ENCODE assay signal across 28 mouse cellular contexts in the genomic region with DNA sequence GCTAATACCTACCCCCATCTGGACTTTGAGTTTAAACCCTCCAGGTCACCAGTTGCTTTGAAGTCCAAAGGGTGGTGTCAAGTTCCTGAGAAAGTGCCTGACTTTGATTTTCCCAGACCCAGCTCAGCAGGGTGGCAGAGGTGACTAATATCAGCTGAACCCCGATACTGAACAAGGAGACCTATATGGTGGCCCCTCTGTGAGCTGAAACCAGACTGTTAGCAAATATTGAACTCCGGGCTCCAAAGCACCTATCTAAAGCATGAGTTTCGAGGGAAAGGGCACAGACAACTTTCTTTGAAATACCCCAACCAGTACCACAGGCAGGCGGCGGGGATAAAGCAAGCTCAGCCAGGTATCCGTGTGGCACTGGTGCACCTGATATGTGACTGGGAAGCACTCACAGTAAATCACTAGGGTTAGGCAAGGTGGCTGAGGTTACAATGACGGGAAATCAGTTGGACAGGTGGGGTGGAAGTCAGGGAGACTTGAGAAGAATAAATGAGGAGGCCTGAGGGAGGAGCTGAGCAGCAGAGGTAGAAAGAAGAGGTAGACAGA. TPM values are rescaled to one million over a fixed set of nuclear protein-coding genes. Genes with fewer than 3 reads are reported as not detected.
"Had no signal": no experiment of that assay in that cellular context is flagged by ENCODE, and none has a peak within 500 bp of the region (broad histone marks: within the 10 kb centered on the region; RNA-seq: fewer than 3 reads in every experiment).

No protein-coding gene starts in this region.

- DNase-seq: gastrocnemius, adult 2 months; gastrocnemius, postnatal 10 days; gastrocnemius, postnatal 25 days; heart, adult 2 months; heart, postnatal 10 days; heart, postnatal 4 days; kidney, adult 18-20 months; kidney, adult 8-10 months; kidney, postnatal 10 days; kidney, postnatal 4 days had no signal

- H3K27ac ChIP-seq: gastrocnemius, adult 2 months; heart, adult 2 months; hindbrain, embryonic 10.5 days; hindbrain, embryonic 12.5 days; hindbrain, embryonic 14.5 days; intestine, embryonic 15.5 days; layer of hippocampus, adult 2 months; left cerebral cortex, adult 2 months; limb, embryonic 10.5 days; limb, embryonic 12.5 days had no signal

- H3K36me3 ChIP-seq: hindbrain, embryonic 10.5 days; hindbrain, embryonic 12.5 days; intestine, embryonic 15.5 days; limb, embryonic 10.5 days; limb, embryonic 12.5 days had no signal

- H3K4me1 ChIP-seq: hindbrain, embryonic 10.5 days; hindbrain, embryonic 12.5 days; intestine, embryonic 15.5 days; limb, embryonic 12.5 days had no signal

- H3K27me3 ChIP-seq: hindbrain, embryonic 12.5 days; intestine, embryonic 15.5 days; limb, embryonic 12.5 days had no signal

- H3K9me3 ChIP-seq: hindbrain, embryonic 10.5 days; hindbrain, embryonic 12.5 days; intestine, embryonic 15.5 days; limb, embryonic 10.5 days; limb, embryonic 12.5 days had no signal

- H3K4me3 ChIP-seq: gastrocnemius, adult 2 months; heart, adult 2 months; hindbrain, embryonic 10.5 days; hindbrain, embryonic 12.5 days; intestine, embryonic 15.5 days; layer of hippocampus, adult 2 months; left cerebral cortex, adult 2 months; limb, embryonic 10.5 days; limb, embryonic 12.5 days had no signal

- H3K4me2 ChIP-seq: heart, embryonic 11.5 days; hindbrain, embryonic 12.5 days; hindbrain, embryonic 14.5 days; intestine, embryonic 15.5 days; limb, embryonic 12.5 days had no signal

- H3K9ac ChIP-seq: hindbrain, embryonic 12.5 days; hindbrain, embryonic 14.5 days; intestine, embryonic 15.5 days; limb, embryonic 12.5 days had no signal

- ATAC-seq: hindbrain, embryonic 16.5 days; inflammation-experienced regulatory T-cells, adult 6 months; intestine, embryonic 15.5 days; intestine, postnatal 0 days had no signal

RNA-seq across cellular contexts. Expression of gene Bpifb1, which starts 0.7 kb away (rescaled TPM):
- polyA plus RNA-seq: hindbrain, embryonic 10.5 days; hindbrain, embryonic 12.5 days; inflammation-experienced regulatory T-cells, adult 6 months; kidney, embryonic 14.5 days; kidney, embryonic 16.5 days; limb, embryonic 10.5 days; limb, embryonic 12.5 days had no signal

RNA-seq across cellular contexts. Expression of gene Bpifa5, which starts 27.5 kb away (rescaled TPM):
- polyA plus RNA-seq: frontal cortex, adult 2 months; heart, adult 2 months; heart, embryonic 11.5 days; heart, embryonic 14.5 days; heart, embryonic 16.5 days; hindbrain, embryonic 10.5 days; hindbrain, embryonic 12.5 days; hindbrain, embryonic 14.5 days; hindbrain, embryonic 16.5 days; inflammation-experienced regulatory T-cells, adult 6 months; intestine, embryonic 15.5 days; intestine, postnatal 0 days; kidney, embryonic 14.5 days; kidney, embryonic 16.5 days; limb, embryonic 10.5 days; limb, embryonic 12.5 days; limb, embryonic 14.5 days had no signal

RNA-seq across cellular contexts. Expression of gene Bpifb5, which starts 33.6 kb away (rescaled TPM):
- polyA plus RNA-seq: inflammation-experienced regulatory T-cells, adult 6 months; limb, embryonic 12.5 days had no signal

RNA-seq across cellular contexts. Expression of gene Bpifa1, which starts 47.3 kb away (rescaled TPM):
- polyA plus RNA-seq: frontal cortex, adult 2 months; heart, embryonic 11.5 days; heart, embryonic 14.5 days; hindbrain, embryonic 12.5 days; hindbrain, embryonic 14.5 days; hindbrain, embryonic 16.5 days; inflammation-experienced regulatory T-cells, adult 6 months; intestine, embryonic 15.5 days; intestine, postnatal 0 days; kidney, embryonic 14.5 days; limb, embryonic 10.5 days; limb, embryonic 12.5 days had no signal

RNA-seq across cellular contexts. Expression of gene Bpifa3, which starts 59.8 kb away (rescaled TPM):
- polyA plus RNA-seq: frontal cortex, adult 2 months; heart, adult 2 months; heart, embryonic 11.5 days; heart, embryonic 14.5 days; heart, embryonic 16.5 days; hindbrain, embryonic 10.5 days; hindbrain, embryonic 12.5 days; hindbrain, embryonic 14.5 days; hindbrain, embryonic 16.5 days; inflammation-experienced regulatory T-cells, adult 6 months; intestine, embryonic 15.5 days; intestine, postnatal 0 days; kidney, embryonic 14.5 days; kidney, embryonic 16.5 days; limb, embryonic 10.5 days; limb, embryonic 12.5 days; limb, embryonic 14.5 days had no signal
